Mouse (Mus musculus) thymus, adult 2 months (tissue): Measurements from ENCODE around the gene Chpf.

ENCODE experiments used
- CTCF ChIP-seq: fragments of 200-500 bp; IDR thresholded peaks from 2 replicates; pipeline ENCODE4 v1.5.1; 2012; ENCODE audit warnings: mild to moderate bottlenecking, control low read depth, low read length, moderate library complexity, borderline replicate concordance; ENCODE audit not compliant: control insufficient read depth, poor library complexity, insufficient read depth; ENCODE audit errors: extremely low read depth
- POLR2A ChIP-seq: fragments of 200-500 bp; IDR thresholded peaks from 2 replicates; pipeline ENCODE4 v1.6.1; 2012; ENCODE audit warnings: mild to moderate bottlenecking, low read length, control low read depth, moderate library complexity; ENCODE audit not compliant: control insufficient read depth, poor library complexity, insufficient read depth; ENCODE audit errors: extremely low read depth

DNA sequence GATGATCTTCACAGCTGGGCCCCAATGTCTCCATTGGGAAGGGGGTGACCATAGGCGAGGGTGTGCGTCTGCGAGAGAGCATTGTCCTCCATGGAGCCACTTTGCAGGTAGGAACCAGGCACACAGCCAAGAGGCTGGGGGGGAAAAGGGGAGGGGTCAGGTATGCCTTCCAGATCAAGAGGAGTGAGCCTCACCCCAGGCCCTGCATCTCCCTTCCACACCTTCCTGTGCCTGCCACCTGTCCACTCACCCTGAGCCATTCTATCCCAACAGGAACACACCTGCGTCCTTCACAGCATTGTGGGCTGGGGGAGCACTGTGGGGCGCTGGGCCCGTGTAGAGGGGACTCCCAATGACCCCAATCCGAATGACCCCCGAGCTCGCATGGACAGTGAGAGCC is 36.9 kb downstream of the Chpf start:
- no peak for TF ChIP-seq CTCF
- TF ChIP-seq POLR2A: no peak
